Mouse (Mus musculus): ENCODE measurements around the gene Auh.

DNA sequence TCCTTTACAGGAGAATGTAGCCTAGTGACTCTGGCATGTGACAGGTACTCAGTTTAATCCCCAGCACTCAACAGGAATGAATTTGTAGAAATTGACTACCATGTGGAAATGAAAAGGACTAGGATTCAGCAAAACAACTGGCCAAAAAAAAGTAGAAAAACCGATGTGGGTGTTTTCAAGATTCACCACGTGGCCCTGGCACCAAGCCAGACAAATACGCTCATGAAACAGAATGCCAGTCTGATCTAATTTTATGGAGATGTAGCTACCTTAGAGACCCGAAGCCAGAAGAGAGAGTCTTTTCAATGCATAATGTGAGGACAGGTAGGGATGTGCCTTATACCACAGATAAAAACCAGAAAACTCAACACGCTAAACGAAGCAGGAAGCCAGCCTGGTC, 54.4 kb downstream of the Auh start:
- TF ChIP-seq POLR2A (IDR thresholded peaks at IDR 0.05; ENCODE audit: low read depth, low read length), result no peak
- TF ChIP-seq CTCF (IDR thresholded peaks at IDR 0.05; ENCODE audit: borderline replicate concordance, insufficient read depth, low read length), result no peak

All from embryonic fibroblast, embryonic 13.5 days (primary cell).